Mouse (Mus musculus) ES-Bruce4 (cell line): ENCODE data around the gene Svop. TPM values are rescaled to one million over a fixed set of nuclear protein-coding genes. Genes with fewer than 3 reads are reported as not detected.

Experiments used
- H3K27ac ChIP-seq: 2 replicates; pipeline ENCODE4 v1.5.1; 2012; ENCODE audit warnings: low read length, inconsistent platforms; ENCODE audit not compliant: insufficient read depth
- H3K27me3 ChIP-seq: 2 replicates; pipeline ENCODE4 v1.6.1; 2012; ENCODE audit warnings: mild to moderate bottlenecking, low read length, inconsistent platforms; ENCODE audit not compliant: control insufficient read depth, poor library complexity, insufficient read depth, severe bottlenecking
- H3K36me3 ChIP-seq: 2 replicates; pipeline ENCODE4 v1.6.1; 2012; ENCODE audit warnings: inconsistent platforms, mild to moderate bottlenecking, low read length, moderate library complexity; ENCODE audit not compliant: control insufficient read depth, poor library complexity, insufficient read depth, severe bottlenecking
- H3K4me1 ChIP-seq: one replicate; pipeline ENCODE4 v1.8.1; 2011; ENCODE audit warnings: low read length; ENCODE audit not compliant: control insufficient read depth, insufficient read depth
- H3K4me3 ChIP-seq: 2 replicates; pipeline ENCODE4 v1.5.1; 2011; ENCODE audit warnings: low read depth, mild to moderate bottlenecking, low read length
- H3K9ac ChIP-seq: 2 replicates; pipeline ENCODE4 v1.6.1; 2012; ENCODE audit warnings: low read depth, mild to moderate bottlenecking, inconsistent platforms; ENCODE audit not compliant: poor library complexity, severe bottlenecking
- H3K9me3 ChIP-seq: replicated peaks from 2 replicates; pipeline ENCODE4 v1.6.1; 2012; ENCODE audit warnings: mild to moderate bottlenecking, low read length, inconsistent platforms; ENCODE audit not compliant: control insufficient read depth, poor library complexity, insufficient read depth, severe bottlenecking
- CTCF ChIP-seq: IDR thresholded peaks from one replicate; pipeline ENCODE4 v1.8.1; 2011; ENCODE audit warnings: low read depth, low read length
- EP300 ChIP-seq: IDR thresholded peaks from 2 replicates; pipeline ENCODE4 v1.6.1; 2011; ENCODE audit warnings: low read depth, low read length; ENCODE audit not compliant: insufficient read depth
- POLR2A ChIP-seq: IDR thresholded peaks from one replicate; pipeline ENCODE4 v1.8.1; 2011; ENCODE audit warnings: low read length; ENCODE audit not compliant: insufficient read depth
- polyA plus RNA-seq: library from polyadenylated mRNA; stranded (reverse); fragments of >200 nt; gene quantifications from 2 replicates; pipeline ENCODE4 v1.2.4, GENCODE M21; 2011; ENCODE audit warnings: low read depth; ENCODE audit not compliant: missing spikeins, insufficient read depth, insufficient read length

Svop gene
- polyA plus RNA-seq, 1 experiment = 11.0 TPM

DNA sequence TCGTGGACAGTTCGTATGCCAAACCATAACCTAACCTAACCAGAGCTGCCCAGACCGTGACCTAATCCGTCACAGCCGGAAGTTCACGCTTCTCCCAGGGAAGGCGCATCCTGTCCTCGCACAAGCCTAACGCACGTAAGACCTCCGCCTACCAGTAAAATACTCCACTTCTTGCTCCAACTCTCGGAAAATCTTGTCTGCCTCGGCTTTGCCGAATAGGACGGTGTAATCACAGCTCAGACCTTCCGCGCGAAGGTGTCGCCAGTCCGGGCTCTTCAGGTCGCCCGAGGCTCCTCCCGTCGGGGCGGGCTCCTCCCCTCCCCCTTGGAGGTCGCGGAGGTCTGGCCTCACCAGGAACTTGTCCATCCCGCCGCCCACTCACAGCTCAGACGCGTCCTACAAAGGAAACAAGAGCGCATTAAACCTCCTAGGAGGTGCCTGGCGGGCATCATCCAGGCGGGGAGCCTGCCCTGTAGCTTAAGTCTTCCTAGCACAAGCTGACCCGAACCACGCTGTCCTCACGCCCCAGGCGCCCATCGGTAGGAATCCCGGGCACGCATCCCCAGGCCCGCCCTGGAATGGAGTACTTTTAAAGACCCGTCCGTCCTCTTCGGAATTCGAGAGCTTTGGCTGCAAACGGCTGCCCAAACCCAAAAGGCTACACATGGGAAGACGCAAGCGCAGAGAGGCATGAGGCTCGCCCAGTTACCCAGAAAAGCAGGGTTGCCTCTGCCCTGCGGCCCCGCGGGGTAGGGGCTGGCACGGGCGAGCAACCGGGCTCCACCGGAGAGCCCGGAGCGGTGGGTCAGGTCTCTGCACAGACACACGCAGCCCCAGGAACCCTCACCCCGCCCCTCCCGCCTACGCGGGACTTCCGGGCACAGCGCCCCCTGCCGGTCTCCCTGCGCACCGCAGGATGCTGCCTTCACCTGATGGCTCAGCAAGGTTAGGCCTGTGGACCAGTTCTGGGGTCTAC is 36.3 kb upstream of the Svop start, which contains the start of gene Alkbh2:
Gene Alkbh2 (minus strand): TSS at position 845 of the 976 bp plus-strand sequence.
- H3K27ac ChIP-seq = peak within 1 kb of the TSS; percentile 94
- peak; percentile 89 for TF ChIP-seq CTCF
- peak; percentile 70; the same call in 1 of the 2 replicates for TF ChIP-seq EP300
- peak; percentile 55 for TF ChIP-seq POLR2A
- peak within 1 kb of the TSS; percentile 71 for H3K9ac ChIP-seq
- no peaks in the 10 kb centered on the region for H3K27me3 ChIP-seq
- H3K4me1 ChIP-seq = peaks cover 10% of the 10 kb centered on the region
- no peaks in the 10 kb centered on the region for H3K9me3 ChIP-seq
- peaks cover 13% of the 10 kb centered on the region for H3K36me3 ChIP-seq
- peak within 1 kb of the TSS; percentile 80 for H3K4me3 ChIP-seq

- Histone ChIP-seq H3K27ac (peak overlapping the region; percentile 94), H3K4me3 (peak overlapping the region; percentile 80), H3K9ac (peak overlapping the region; percentile 71), H3K27me3 (no peaks in the 10 kb centered on the region), H3K4me1 (peaks cover 10% of the 10 kb centered on the region), H3K9me3 (no peaks in the 10 kb centered on the region), H3K36me3 (peaks cover 9% of the 10 kb centered on the region)
- TF ChIP-seq CTCF = no peak
- TF ChIP-seq EP300 = peak; percentile 91
These were observed 35.3 kb upstream of the Svop start for GRCm38 (mm10) chr5:114126499-114127244.

DNA sequence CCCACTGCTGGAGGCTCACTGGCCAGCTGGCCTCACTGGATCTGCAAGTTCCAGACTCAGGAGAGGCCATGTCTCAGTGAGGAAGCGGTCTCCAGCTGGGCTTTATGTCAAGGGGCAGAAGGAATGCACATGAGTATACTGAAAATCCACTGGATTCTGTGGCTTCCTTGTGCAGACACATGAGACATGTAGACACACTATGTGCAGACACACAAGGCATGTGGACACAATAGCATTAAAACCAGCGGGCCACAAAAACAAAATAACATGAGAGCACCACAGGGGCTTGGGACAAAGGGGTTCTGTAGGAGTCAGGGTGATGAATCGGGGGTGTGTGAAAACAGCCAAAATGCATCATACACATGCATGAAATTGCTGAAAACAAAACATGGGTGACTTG is 34.6 kb upstream of the Svop start:
- Histone ChIP-seq H3K4me1 (peaks cover 10% of the 10 kb centered on the region), H3K9me3 (no peaks in the 10 kb centered on the region), H3K27me3 (no peaks in the 10 kb centered on the region), H3K4me3 (no peak overlapping the region), H3K9ac (peak overlapping the region; percentile 71; the same call in 1 of the 2 replicates), H3K36me3 (peaks cover 9% of the 10 kb centered on the region), H3K27ac (peak overlapping the region; percentile 10; the same call in 1 of the 2 replicates)
- TF ChIP-seq EP300 = no peak
- TF ChIP-seq CTCF = no peak
- no peak for TF ChIP-seq POLR2A

DNA sequence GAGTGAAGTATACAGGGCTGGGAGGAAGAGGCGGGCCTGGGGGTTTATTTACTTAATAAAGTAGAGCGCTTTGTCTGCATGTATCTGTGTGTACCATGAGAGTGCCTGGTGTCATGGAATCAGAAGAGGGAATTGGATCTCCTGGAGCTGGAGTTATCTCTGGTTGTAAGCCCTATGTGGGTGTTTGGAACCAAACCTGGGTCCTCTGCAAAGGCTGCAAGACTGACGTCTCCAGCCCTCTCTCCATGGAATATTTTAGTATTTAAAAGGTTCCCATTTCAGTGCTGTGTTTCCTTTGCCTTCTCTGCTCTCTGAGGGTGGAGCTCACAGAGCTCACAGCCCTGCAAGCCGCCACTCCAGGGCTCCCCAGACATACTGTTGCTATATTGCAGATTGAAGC is 28.4 kb upstream of the Svop start:
- Histone ChIP-seq H3K9ac (no peak overlapping the region), H3K36me3 (peaks cover 9% of the 10 kb centered on the region), H3K9me3 (no peaks in the 10 kb centered on the region), H3K27me3 (no peaks in the 10 kb centered on the region), H3K4me3 (no peak overlapping the region), H3K27ac (no peak overlapping the region), H3K4me1 (peaks cover 5% of the 10 kb centered on the region)
- no peak for TF ChIP-seq EP300
- no peak for TF ChIP-seq POLR2A
- TF ChIP-seq CTCF = no peak

DNA sequence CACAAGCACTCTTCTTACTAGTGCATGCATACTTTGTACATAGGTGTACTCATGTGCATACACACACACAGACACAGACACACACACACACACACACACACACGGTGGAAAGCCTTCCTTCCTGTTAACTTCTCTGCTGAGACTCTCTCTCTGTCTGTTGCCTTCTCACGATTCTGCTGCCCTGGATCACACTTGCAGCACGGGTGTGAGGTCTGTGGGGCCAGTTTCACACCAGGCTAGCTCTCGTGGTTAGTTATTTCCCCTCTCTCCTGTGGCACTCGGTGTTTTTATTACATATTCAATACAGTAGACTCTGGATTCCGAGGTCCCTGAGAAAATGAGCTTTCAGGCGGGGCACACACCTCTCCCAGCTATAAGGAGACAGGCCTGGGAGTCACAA is 25.2 kb upstream of the Svop start:
- Histone ChIP-seq H3K4me1 (peaks cover 3% of the 10 kb centered on the region), H3K27me3 (no peaks in the 10 kb centered on the region), H3K27ac (no peak overlapping the region), H3K4me3 (no peak overlapping the region), H3K36me3 (no peaks in the 10 kb centered on the region), H3K9ac (no peak overlapping the region), H3K9me3 (no peaks in the 10 kb centered on the region)
- TF ChIP-seq EP300 (no peak), POLR2A (no peak), CTCF (no peak)

GRCm38 (mm10) chr5:114115030-114115429 is 23.7 kb upstream of the Svop start:
- H3K36me3 ChIP-seq = no peaks in the 10 kb centered on the region
- H3K27me3 ChIP-seq = no peaks in the 10 kb centered on the region
- H3K9ac ChIP-seq = no peak overlapping the region
- H3K9me3 ChIP-seq = no peaks in the 10 kb centered on the region
- H3K4me3 ChIP-seq = no peak overlapping the region
- no peak overlapping the region for H3K27ac ChIP-seq
- no peak for TF ChIP-seq CTCF
- no peak for TF ChIP-seq POLR2A
- no peak for TF ChIP-seq EP300
- no peaks in the 10 kb centered on the region for H3K4me1 ChIP-seq
